Mouse (Mus musculus) heart, postnatal 0 days (tissue): ENCODE results near the gene Map3k19.

ENCODE experiments used
- CTCF ChIP-seq: IDR thresholded peaks from 2 replicates; pipeline ENCODE4 v1.5.1; 2016; ENCODE audit warnings: antibody characterized with exemption, control low read depth, low read depth
- EP300 ChIP-seq: IDR thresholded peaks from 2 replicates; pipeline ENCODE4 v1.6.1; 2016; ENCODE audit warnings: antibody characterized with exemption, low read depth

- TF ChIP-seq CTCF: no peak
- no peak for TF ChIP-seq EP300
Observed at GRCm38 (mm10) chr1:127788943-127789342, 65.9 kb downstream of the Map3k19 start.
